ENCODE assay signal across 19 mouse cellular contexts in genomic region chr6:28351066-28351465, GRCm38 (mm10). TPM values are rescaled to one million over a fixed set of nuclear protein-coding genes. Genes with fewer than 3 reads are reported as not detected.
DNase-seq lines count a peak whose midpoint lies in the region; ATAC-seq lines count a peak whose summit lies in the region.
"Had no signal": no experiment of that assay in that cellular context is flagged by ENCODE, and none has a peak within 500 bp of the region (broad histone marks: within the 10 kb centered on the region; RNA-seq: fewer than 3 reads in every experiment).

No protein-coding gene starts in this region.

- H3K4me2 ChIP-seq in forebrain, embryonic 15.5 days (replicated peaks): no peak overlapping the region
- H3K4me2 ChIP-seq: embryonic facial prominence, embryonic 12.5 days; limb, embryonic 15.5 days; liver, embryonic 15.5 days had no signal

- H3K27ac ChIP-seq in forebrain, embryonic 15.5 days (replicated peaks): no peak overlapping the region
- no peak overlapping the region for H3K27ac ChIP-seq in forebrain, embryonic 10.5 days
- H3K27ac ChIP-seq: embryonic facial prominence, embryonic 12.5 days; gastrocnemius, adult 2 months; heart, embryonic 10.5 days; hindbrain, embryonic 10.5 days; hindbrain, postnatal 0 days; limb, embryonic 15.5 days; liver, embryonic 15.5 days had no signal

- H3K36me3 ChIP-seq in forebrain, embryonic 15.5 days: no peaks in the 10 kb centered on the region
- H3K36me3 ChIP-seq in forebrain, embryonic 10.5 days (replicated peaks): no peaks in the 10 kb centered on the region
- H3K36me3 ChIP-seq: embryonic facial prominence, embryonic 12.5 days; heart, embryonic 10.5 days; hindbrain, embryonic 10.5 days; limb, embryonic 15.5 days; liver, embryonic 15.5 days had no signal

- H3K9ac ChIP-seq in forebrain, embryonic 15.5 days (replicated peaks): no peak overlapping the region
- H3K9ac ChIP-seq: embryonic facial prominence, embryonic 12.5 days; limb, embryonic 15.5 days; liver, embryonic 15.5 days had no signal

- no peaks in the 10 kb centered on the region for H3K27me3 ChIP-seq in forebrain, embryonic 15.5 days
- no peaks in the 10 kb centered on the region for H3K27me3 ChIP-seq in forebrain, embryonic 10.5 days (ENCODE audit: poor library complexity, severe bottlenecking)
- H3K27me3 ChIP-seq: embryonic facial prominence, embryonic 12.5 days; limb, embryonic 15.5 days; liver, embryonic 15.5 days had no signal

- no peak overlapping the region for H3K4me3 ChIP-seq in forebrain, embryonic 15.5 days
- no peak overlapping the region for H3K4me3 ChIP-seq in forebrain, embryonic 10.5 days
- H3K4me3 ChIP-seq: embryonic facial prominence, embryonic 12.5 days; erythroblast, embryonic 14.5 days; gastrocnemius, adult 2 months; heart, embryonic 10.5 days; hindbrain, embryonic 10.5 days; limb, embryonic 15.5 days; liver, embryonic 15.5 days had no signal

- no peak for DNase-seq in forebrain, embryonic 10.5 days (ENCODE audit: extremely low spot score, low spot score)
- DNase-seq in spleen, postnatal 36 days (ENCODE audit: low spot score in 2 of 2): peak; percentile 6 to 26
- no peak for DNase-seq in spleen, postnatal 10 days (ENCODE audit: low spot score in 2 of 2)
- peak; percentile 77 for DNase-seq in thymus, postnatal 0 days (ENCODE audit: low spot score)
- DNase-seq in c-Kit-positive CD71-positive TER-119-positive erythroid progenitor cells, embryonic 14.5 days (ENCODE audit: low spot score): no peak
- no peak for DNase-seq in kidney, postnatal 25 days
- DNase-seq: cerebellum, adult 9-11 months; gastrocnemius, adult 2 months; kidney, adult 11 months; kidney, postnatal 10 days had no signal

- no peaks in the 10 kb centered on the region for H3K4me1 ChIP-seq in forebrain, embryonic 15.5 days
- H3K4me1 ChIP-seq in forebrain, embryonic 10.5 days: no peaks in the 10 kb centered on the region
- H3K4me1 ChIP-seq: embryonic facial prominence, embryonic 12.5 days; heart, embryonic 10.5 days; hindbrain, embryonic 10.5 days; limb, embryonic 15.5 days; liver, embryonic 15.5 days had no signal

- 0 out of 2 replicates have a peak, but pooled peaks have one; percentile 48 for ATAC-seq in forebrain, embryonic 15.5 days (replicated peaks)
- ATAC-seq: hindbrain, postnatal 0 days; Patski had no signal

- 41% methylated on average over 3 of the region's 3 CpGs for WGBS in forebrain, embryonic 15.5 days
- WGBS in forebrain, embryonic 10.5 days: 81% methylated on average over 3 of the region's 3 CpGs

- H3K9me3 ChIP-seq in forebrain, embryonic 15.5 days: no peaks in the 10 kb centered on the region
- no peaks in the 10 kb centered on the region for H3K9me3 ChIP-seq in forebrain, embryonic 10.5 days
- H3K9me3 ChIP-seq: embryonic facial prominence, embryonic 12.5 days; heart, embryonic 10.5 days; hindbrain, embryonic 10.5 days; limb, embryonic 15.5 days; liver, embryonic 15.5 days had no signal

RNA-seq across cellular contexts. Expression of gene Zfp800, which starts 46.7 kb away (rescaled TPM):
- 20.8 and 23.1 TPM in 2 replicates for polyA plus RNA-seq in forebrain, embryonic 15.5 days (2015; fragmentation: Nextera tagmentation; extraction: Ambion mirVana)
- polyA plus RNA-seq in forebrain, embryonic 10.5 days (2016; fragmentation: Nextera tagmentation; extraction: Ambion mirVana): 22.0 and 22.8 TPM in 2 replicates
- polyA plus RNA-seq in thymus, postnatal 0 days (2015; fragmentation: Nextera tagmentation; extraction: Ambion mirVana): 35.4 and 37.6 TPM in 2 replicates

Comparison
In these comparisons a context has a peak if more than half of its experiments do, and no peak if none do; other contexts are left out.
1. DNase-seq: peak in spleen, postnatal 36 days (2 of 2) and thymus, postnatal 0 days (single experiment); none in forebrain, embryonic 10.5 days (single experiment), spleen, postnatal 10 days (0 of 2), c-Kit-positive CD71-positive TER-119-positive erythroid progenitor cells, embryonic 14.5 days (single experiment) and kidney, postnatal 25 days (0 of 2).